Mouse (Mus musculus) myocyte (in vitro differentiated cells): ENCODE results near the gene Fam167b.
"Not testable (repeated sequence)": the region's sequence is repeated elsewhere in the genome, so short reads cannot be mapped to it uniquely, and the experiment has no call there.

Experiments used
- CEBPB ChIP-seq: IDR thresholded peaks from 2 replicates; pipeline ENCODE4 v1.6.1; 2011; ENCODE audit warnings: mild to moderate bottlenecking, moderate library complexity; ENCODE audit not compliant: poor library complexity, insufficient read depth, severe bottlenecking
- E2F4 ChIP-seq: IDR thresholded peaks from one replicate; pipeline ENCODE4 v1.6.1; 2011; ENCODE audit warnings: mild to moderate bottlenecking, control low read depth, moderate library complexity; ENCODE audit not compliant: insufficient read depth
- MYOD1 ChIP-seq, 3 experiments: IDR thresholded peaks; one replicate each; pipeline ENCODE4 v1.6.1; 2011; ENCODE audit warnings: control low read depth in 2 of 3, low read depth in 2 of 3, mild to moderate bottlenecking in 2 of 3, moderate library complexity in 1 of 3; ENCODE audit not compliant: insufficient read length in 2 of 3, control insufficient read depth in 1 of 3
- MYOG ChIP-seq, 3 experiments: IDR thresholded peaks; one replicate each; pipeline ENCODE4 v1.6.1; 2011; ENCODE audit warnings: control low read depth in 2 of 3, low read depth in 2 of 3, mild to moderate bottlenecking in 2 of 3; ENCODE audit not compliant: insufficient read length in 2 of 3, control insufficient read depth in 1 of 3, insufficient read depth in 1 of 3
- POLR2A ChIP-seq: IDR thresholded peaks from one replicate; pipeline ENCODE4 v1.6.1; 2011; ENCODE audit warnings: low read depth, mild to moderate bottlenecking, control low read depth, moderate library complexity; ENCODE audit not compliant: insufficient read length
- POLR2AphosphoS2 ChIP-seq: IDR thresholded peaks from one replicate; pipeline ENCODE4 v1.6.1; 2011; ENCODE audit warnings: low read depth, control low read depth; ENCODE audit not compliant: insufficient read length
- REST ChIP-seq: IDR thresholded peaks from one replicate; pipeline ENCODE4 v1.6.1; 2011; ENCODE audit warnings: mild to moderate bottlenecking, control low read depth, moderate library complexity; ENCODE audit not compliant: insufficient read depth, insufficient read length
- SRF ChIP-seq: IDR thresholded peaks from one replicate; pipeline ENCODE4 v1.6.1; 2011; ENCODE audit warnings: low read depth; ENCODE audit not compliant: control insufficient read depth, insufficient read length
- TCF12 ChIP-seq: IDR thresholded peaks from one replicate; pipeline ENCODE4 v1.6.1; 2011; ENCODE audit warnings: mild to moderate bottlenecking, control low read depth; ENCODE audit not compliant: poor library complexity, insufficient read depth, severe bottlenecking

DNA sequence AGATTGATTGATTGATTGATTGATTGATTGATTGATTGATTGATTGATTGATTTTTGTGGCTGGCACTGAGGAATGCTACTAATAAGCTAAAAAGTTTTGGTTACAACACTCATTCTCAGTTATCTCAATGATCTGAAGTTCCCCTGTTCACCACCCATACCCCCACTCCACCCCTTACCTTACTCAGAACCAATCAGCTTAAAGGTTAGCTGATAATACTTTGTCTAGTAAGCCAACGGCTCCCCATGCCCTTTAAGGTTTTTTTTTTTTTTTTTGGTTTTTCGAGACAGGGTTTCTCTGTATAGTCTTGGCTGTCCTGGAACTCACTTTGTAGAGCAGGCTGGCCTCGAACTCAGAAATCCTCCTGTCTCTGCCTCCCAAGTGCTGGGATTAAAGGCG is 30.7 kb downstream of the Fam167b start:
- TF ChIP-seq POLR2A; TCF12; POLR2AphosphoS2; E2F4; REST; MYOD1 (IDR thresholded peaks at IDR 0.05; ENCODE audit: control insufficient read depth in 1 of 3, insufficient read length in 2 of 3, low read depth in 2 of 3); CEBPB; SRF; MYOG (IDR thresholded peaks at IDR 0.05; ENCODE audit: control insufficient read depth in 1 of 3, insufficient read depth in 1 of 3, insufficient read length in 2 of 3, low read depth in 2 of 3): not testable (repeated sequence)
